Mouse (Mus musculus) liver, embryonic 15.5 days (tissue): ENCODE results near the gene Ipo11. TPM values are rescaled to one million over a fixed set of nuclear protein-coding genes. Genes with fewer than 3 reads are reported as not detected.
A peak's percentile ranks its signal among the peaks of the same experiment; 100 is the strongest.

ENCODE experiments used
- ATAC-seq: fragments of 200-750 bp; cut with Nextera tagmentation; 2 replicates; pipeline ENCODE4 v1.8.0; 2017; ENCODE audit warnings: moderate number of reproducible peaks, mild to moderate bottlenecking, moderate library complexity; ENCODE audit not compliant: insufficient read depth
- H3K27ac ChIP-seq: fragments of 300-500 bp; sonication (generic); replicated peaks from 2 replicates; pipeline ENCODE4 v1.5.1; 2015; ENCODE audit warnings: mild to moderate bottlenecking, inconsistent platforms
- H3K27me3 ChIP-seq: fragments of 300-500 bp; sonication (generic); 2 replicates; pipeline ENCODE4 v1.6.1; 2015; ENCODE audit warnings: mild to moderate bottlenecking, inconsistent platforms
- H3K36me3 ChIP-seq: fragments of 300-500 bp; sonication (generic); replicated peaks from 2 replicates; pipeline ENCODE4 v1.6.1; 2015; ENCODE audit warnings: moderate library complexity, mild to moderate bottlenecking, inconsistent platforms
- H3K4me1 ChIP-seq: fragments of 300-500 bp; sonication (generic); replicated peaks from 2 replicates; pipeline ENCODE4 v1.6.1; 2015; ENCODE audit warnings: inconsistent platforms
- H3K4me2 ChIP-seq: fragments of 300-500 bp; sonication (generic); 2 replicates; pipeline ENCODE4 v1.6.1; 2015; ENCODE audit warnings: moderate library complexity, mild to moderate bottlenecking, inconsistent platforms
- H3K4me3 ChIP-seq: fragments of 300-500 bp; sonication (generic); replicated peaks from 2 replicates; pipeline ENCODE4 v1.5.1; 2015; ENCODE audit warnings: mild to moderate bottlenecking, inconsistent platforms
- H3K9ac ChIP-seq: fragments of 300-500 bp; sonication (generic); 2 replicates; pipeline ENCODE4 v1.6.1; 2015; ENCODE audit warnings: moderate library complexity, mild to moderate bottlenecking, inconsistent platforms
- H3K9me3 ChIP-seq: fragments of 300-500 bp; sonication (generic); replicated peaks from 2 replicates; pipeline ENCODE4 v1.6.1; 2016; ENCODE audit warnings: inconsistent platforms
- WGBS: fragments of 180-500 bp; shearing (Covaris S2); methylation state at CpG from one replicate; pipeline ENCODE4 v1.1.7; 2015; ENCODE audit warnings: mixed read lengths; ENCODE audit not compliant: insufficient replicate concordance; 5-methylcytosine and 5-hydroxymethylcytosine counted together
- polyA plus RNA-seq: library from polyadenylated mRNA; unstranded; fragments of >200 nt; fragmentation: Nextera tagmentation; extraction: Ambion mirVana; gene quantifications from 2 replicates; pipeline ENCODE4 v1.2.1, GENCODE M21; 2015

Gene Ipo11
- polyA plus RNA-seq, 1 experiment from 2014 or later: 28.2 TPM

GRCm38 (mm10) chr13:106842542-106842941 is 94.2 kb downstream of the Ipo11 start:
- no peak overlapping the region for H3K27ac ChIP-seq
- H3K4me3 ChIP-seq: no peak overlapping the region
- 0 out of 2 replicates have a peak, but pooled peaks cover 3% of the 10 kb centered on the region for H3K4me1 ChIP-seq
- H3K9me3 ChIP-seq: no peaks in the 10 kb centered on the region
- no peak for ATAC-seq
- H3K4me2 ChIP-seq: no peak overlapping the region
- no peaks in the 10 kb centered on the region for H3K27me3 ChIP-seq
- H3K9ac ChIP-seq: no peak overlapping the region
- 67% methylated on average over 4 of the region's 4 CpGs for whole genome bisulfite sequencing
- H3K36me3 ChIP-seq: peaks cover 14% of the 10 kb centered on the region

GRCm38 (mm10) chr13:106838778-106839177 is 98.0 kb downstream of the Ipo11 start:
- no peak; the same call in 1 of the 2 replicates for ATAC-seq
- Histone ChIP-seq H3K27me3 (no peaks in the 10 kb centered on the region), H3K9me3 (no peaks in the 10 kb centered on the region), H3K4me1 (0 out of 2 replicates have a peak, but pooled peaks cover 3% of the 10 kb centered on the region), H3K9ac (no peak overlapping the region), H3K36me3 (peaks cover 14% of the 10 kb centered on the region), H3K4me3 (no peak overlapping the region), H3K4me2 (no peak overlapping the region), H3K27ac (0 out of 2 replicates have a peak overlapping the region, but pooled peaks have one; percentile 16)
- 63% methylated on average over 3 of the region's 3 CpGs for WGBS

DNA sequence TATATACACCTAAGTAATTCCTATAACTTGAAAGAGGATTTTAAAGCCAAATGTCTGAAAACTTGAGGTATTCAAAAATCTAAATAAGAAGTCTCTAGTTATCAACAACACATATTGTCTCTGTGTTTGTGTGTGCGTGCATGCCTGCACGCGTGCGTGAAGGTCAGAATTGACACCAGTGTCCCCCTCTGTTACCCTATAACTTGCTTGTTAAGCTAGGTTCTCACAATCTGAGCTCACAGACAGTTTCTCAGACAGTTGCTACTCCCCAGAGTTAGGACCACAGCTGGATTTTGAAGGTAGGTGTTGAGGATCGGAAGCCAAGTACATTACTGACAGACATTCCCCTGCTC is 100.3 kb downstream of the Ipo11 start:
- H3K9ac ChIP-seq: no peak overlapping the region
- H3K27ac ChIP-seq: 0 out of 2 replicates have a peak overlapping the region, but pooled peaks have one; percentile 35
- no peak overlapping the region for H3K4me3 ChIP-seq
- H3K4me2 ChIP-seq: peak overlapping the region; percentile 37
- no peaks in the 10 kb centered on the region for H3K9me3 ChIP-seq
- H3K27me3 ChIP-seq: no peaks in the 10 kb centered on the region
- ATAC-seq: no peak
- peaks cover 10% of the 10 kb centered on the region for H3K36me3 ChIP-seq
- H3K4me1 ChIP-seq: 0 out of 2 replicates have a peak, but pooled peaks cover 3% of the 10 kb centered on the region
- WGBS: 35% methylated on average over 5 of the region's 5 CpGs

DNA sequence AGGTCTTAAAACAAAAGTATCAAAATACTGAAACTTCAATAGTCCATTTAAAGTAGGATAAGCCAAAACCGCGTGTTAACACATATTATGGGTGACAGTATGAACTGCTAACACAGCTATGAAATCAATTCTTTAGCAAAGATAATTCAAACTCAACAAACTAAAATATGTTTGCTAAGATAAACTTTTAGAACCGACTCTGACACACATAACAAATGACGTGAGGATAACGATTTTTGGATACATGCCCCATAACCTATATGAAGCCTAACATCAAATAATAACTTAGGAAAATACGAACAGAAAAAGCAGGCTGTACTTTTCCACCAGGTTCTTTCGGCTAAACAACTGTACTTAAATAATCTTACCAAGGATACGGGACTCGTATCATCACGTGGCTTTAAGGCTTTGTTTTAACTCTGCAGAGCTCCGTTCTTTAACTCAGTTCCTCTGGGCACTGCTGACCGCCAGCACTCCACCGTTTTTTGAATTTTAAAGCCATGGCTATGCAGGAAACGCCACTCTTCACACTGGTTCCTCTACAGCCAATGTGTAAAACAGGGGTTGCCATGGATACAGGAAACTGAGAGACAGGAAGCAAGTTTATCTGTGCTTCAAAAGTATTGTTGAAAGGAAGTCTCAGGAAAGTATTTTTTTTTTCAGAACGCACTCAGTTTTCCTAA is 100.8 kb downstream of the Ipo11 start:
- no peaks in the 10 kb centered on the region for H3K27me3 ChIP-seq
- peak; percentile 57 for ATAC-seq
- peaks cover 8% of the 10 kb centered on the region; the same call in 1 of the 2 replicates for H3K36me3 ChIP-seq
- H3K27ac ChIP-seq: no peak overlapping the region; the same call in 1 of the 2 replicates
- 0 out of 2 replicates have a peak, but pooled peaks cover 3% of the 10 kb centered on the region for H3K4me1 ChIP-seq
- peak overlapping the region; percentile 37 for H3K4me2 ChIP-seq
- H3K4me3 ChIP-seq: peak overlapping the region; percentile 3; the same call in 1 of the 2 replicates
- H3K9me3 ChIP-seq: no peaks in the 10 kb centered on the region
- 14% methylated on average over 15 of the region's 15 CpGs for WGBS
- H3K9ac ChIP-seq: no peak overlapping the region

GRCm38 (mm10) chr13:106830029-106830428 is 106.7 kb downstream of the Ipo11 start:
- H3K27ac ChIP-seq: no peak overlapping the region
- no peak for ATAC-seq
- no peaks in the 10 kb centered on the region for H3K27me3 ChIP-seq
- H3K9ac ChIP-seq: no peak overlapping the region
- 0 out of 2 replicates have a peak, but pooled peaks cover 3% of the 10 kb centered on the region for H3K36me3 ChIP-seq
- H3K4me3 ChIP-seq: no peak overlapping the region
- H3K9me3 ChIP-seq: no peaks in the 10 kb centered on the region
- no peak overlapping the region for H3K4me2 ChIP-seq
- peaks cover 11% of the 10 kb centered on the region for H3K4me1 ChIP-seq
- WGBS: 66% methylated on average over 6 of the region's 6 CpGs

DNA sequence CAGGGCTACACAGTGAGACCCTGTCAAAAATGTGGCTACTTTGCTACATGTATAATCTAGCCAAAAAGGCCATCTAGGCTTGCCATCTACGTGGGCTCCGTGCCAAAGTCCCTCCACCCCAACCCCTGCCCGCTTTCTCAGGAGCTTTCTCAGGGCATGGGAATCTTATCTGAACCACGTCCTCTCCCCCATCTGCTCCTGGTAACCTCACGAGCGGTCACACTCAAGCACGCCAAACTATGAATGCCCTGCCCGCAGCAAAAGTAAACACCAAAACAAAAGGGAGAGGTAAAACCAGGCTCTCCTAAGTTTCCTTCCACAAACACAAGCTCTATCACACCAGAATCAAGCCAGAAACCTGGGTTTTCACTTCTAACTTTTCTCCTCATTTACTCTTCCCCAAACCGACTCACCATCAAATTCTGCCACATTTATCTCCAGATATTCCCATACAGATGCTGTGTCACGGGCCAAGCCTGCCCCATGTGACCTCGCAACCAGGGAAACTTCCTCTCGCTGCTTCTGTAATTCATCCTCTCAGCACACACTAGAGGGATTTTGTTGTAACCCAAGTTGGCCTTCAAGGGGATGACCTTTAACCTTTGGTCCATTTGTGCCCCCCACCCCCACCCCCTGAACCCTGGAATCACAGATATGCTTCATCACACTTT is 107.3 kb downstream of the Ipo11 start:
- H3K4me2 ChIP-seq: no peak overlapping the region
- H3K36me3 ChIP-seq: 0 out of 2 replicates have a peak, but pooled peaks cover 3% of the 10 kb centered on the region
- H3K9ac ChIP-seq: no peak overlapping the region
- no peak overlapping the region for H3K27ac ChIP-seq
- 36% methylated on average over 12 of the region's 12 CpGs for WGBS
- ATAC-seq: no peak
- H3K4me1 ChIP-seq: peaks cover 11% of the 10 kb centered on the region
- no peaks in the 10 kb centered on the region for H3K27me3 ChIP-seq
- no peak overlapping the region for H3K4me3 ChIP-seq
- H3K9me3 ChIP-seq: no peaks in the 10 kb centered on the region

- Histone ChIP-seq H3K9ac (no peak overlapping the region), H3K4me3 (no peak overlapping the region), H3K27ac (no peak overlapping the region), H3K9me3 (no peaks in the 10 kb centered on the region), H3K36me3 (0 out of 2 replicates have a peak, but pooled peaks cover 3% of the 10 kb centered on the region), H3K4me2 (no peak overlapping the region), H3K4me1 (peaks cover 11% of the 10 kb centered on the region), H3K27me3 (no peaks in the 10 kb centered on the region)
- ATAC-seq: no peak
- WGBS: 28% methylated on average over 5 of the region's 5 CpGs
Measured at GRCm38 (mm10) chr13:106825618-106826017, 111.1 kb downstream of the Ipo11 start.

DNA sequence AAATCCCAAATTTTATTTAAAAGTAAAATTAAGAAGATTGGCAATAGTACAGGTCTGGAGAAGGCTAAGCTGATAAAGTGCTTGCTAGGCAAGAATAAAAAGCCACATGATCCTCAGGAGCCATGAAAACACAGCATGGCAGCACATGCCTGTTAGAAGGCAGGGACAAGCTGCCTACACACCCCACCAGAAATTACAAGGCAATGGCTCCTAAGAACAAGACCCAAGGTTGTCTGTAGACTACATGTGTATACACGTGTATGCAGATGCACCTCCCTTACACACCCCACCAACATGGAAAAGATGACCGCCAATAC is 112.9 kb downstream of the Ipo11 start:
- H3K36me3 ChIP-seq: peaks cover 7% of the 10 kb centered on the region; the same call in 1 of the 2 replicates
- no peaks in the 10 kb centered on the region for H3K4me1 ChIP-seq
- H3K27ac ChIP-seq: no peak overlapping the region
- no peaks in the 10 kb centered on the region for H3K9me3 ChIP-seq
- H3K4me3 ChIP-seq: no peak overlapping the region
- H3K9ac ChIP-seq: no peak overlapping the region
- H3K27me3 ChIP-seq: no peaks in the 10 kb centered on the region
- no peak for ATAC-seq
- H3K4me2 ChIP-seq: no peak overlapping the region
- WGBS: 79% methylated on average over 2 of the region's 2 CpGs

DNA sequence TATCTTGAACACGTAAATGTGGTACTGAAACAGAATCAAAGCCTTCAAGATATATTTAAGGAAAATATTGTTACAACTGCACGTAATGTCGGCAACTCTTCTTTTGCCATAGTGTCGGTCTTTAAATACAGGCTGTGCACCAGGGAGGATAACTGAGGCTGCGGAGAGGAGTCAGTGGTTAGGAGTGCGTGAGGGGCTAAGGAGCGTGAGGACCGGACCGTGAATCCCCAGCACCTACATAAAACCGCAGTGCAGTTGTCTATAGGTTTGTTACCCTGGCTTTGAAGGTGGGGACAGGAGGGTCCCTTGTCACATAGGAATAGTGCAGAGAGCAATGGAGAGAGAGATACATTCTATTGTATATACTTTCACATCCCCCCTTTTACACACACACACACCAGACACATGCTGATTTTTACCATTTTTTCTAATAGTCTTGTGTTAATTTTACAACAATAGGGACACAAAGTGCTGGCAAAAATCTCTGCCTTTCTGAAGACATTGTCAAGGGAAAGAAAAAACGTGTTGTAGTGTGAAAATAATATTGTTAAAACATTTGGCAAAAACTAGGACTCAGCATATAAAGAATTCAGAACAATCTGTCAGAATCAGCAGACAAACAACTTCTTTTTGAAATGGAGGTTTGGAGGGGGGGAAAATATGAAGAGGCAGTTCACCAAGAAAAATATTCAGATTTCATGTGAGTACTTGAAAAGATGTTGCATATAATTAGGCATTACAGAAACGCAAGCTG is 113.5 kb downstream of the Ipo11 start:
- H3K27ac ChIP-seq: no peak overlapping the region
- WGBS: 88% methylated on average over 12 of the region's 12 CpGs
- H3K36me3 ChIP-seq: peaks cover 7% of the 10 kb centered on the region; the same call in 1 of the 2 replicates
- no peaks in the 10 kb centered on the region for H3K27me3 ChIP-seq
- ATAC-seq: no peak
- no peaks in the 10 kb centered on the region for H3K4me1 ChIP-seq
- H3K9me3 ChIP-seq: no peaks in the 10 kb centered on the region
- H3K9ac ChIP-seq: no peak overlapping the region
- no peak overlapping the region for H3K4me3 ChIP-seq
- H3K4me2 ChIP-seq: no peak overlapping the region

- H3K9me3 ChIP-seq: no peaks in the 10 kb centered on the region
- no peak for ATAC-seq
- H3K36me3 ChIP-seq: peaks cover 7% of the 10 kb centered on the region; the same call in 1 of the 2 replicates
- 86% methylated on average over 2 of the region's 2 CpGs for WGBS
- no peak overlapping the region for H3K27ac ChIP-seq
- no peak overlapping the region for H3K4me2 ChIP-seq
- no peak overlapping the region for H3K4me3 ChIP-seq
- H3K4me1 ChIP-seq: no peaks in the 10 kb centered on the region
- H3K9ac ChIP-seq: no peak overlapping the region
- no peaks in the 10 kb centered on the region for H3K27me3 ChIP-seq
Measured at GRCm38 (mm10) chr13:106820149-106820548, 116.6 kb downstream of the Ipo11 start.

DNA sequence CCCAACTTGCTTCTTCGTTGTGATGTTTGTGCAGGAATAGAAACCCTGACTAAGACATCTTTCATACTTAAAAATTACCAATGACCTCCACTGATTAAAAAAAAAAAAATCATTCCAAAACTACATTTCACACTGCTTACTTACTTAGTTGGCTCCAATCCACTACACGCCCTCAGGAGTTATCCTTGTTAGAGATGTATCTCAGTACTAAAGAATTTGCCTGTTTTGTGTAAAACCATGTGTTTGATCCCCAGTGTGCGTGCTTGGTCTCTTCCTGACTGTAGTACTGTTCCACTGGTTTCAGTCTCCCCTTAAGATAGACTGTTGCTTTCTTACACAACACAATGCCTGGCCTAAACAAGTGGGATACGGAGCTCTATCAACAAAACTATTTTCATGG is 117.0 kb downstream of the Ipo11 start:
- 84% methylated on average over 4 of the region's 4 CpGs for WGBS
- H3K4me3 ChIP-seq: no peak overlapping the region
- no peak overlapping the region for H3K4me2 ChIP-seq
- H3K9me3 ChIP-seq: no peaks in the 10 kb centered on the region
- ATAC-seq: no peak
- no peak overlapping the region for H3K9ac ChIP-seq
- no peaks in the 10 kb centered on the region for H3K27me3 ChIP-seq
- peaks cover 7% of the 10 kb centered on the region; the same call in 1 of the 2 replicates for H3K36me3 ChIP-seq
- H3K27ac ChIP-seq: no peak overlapping the region
- H3K4me1 ChIP-seq: no peaks in the 10 kb centered on the region
